Mouse (Mus musculus): ENCODE results near the gene Gstt4. TPM values are rescaled to one million over a fixed set of nuclear protein-coding genes. Genes with fewer than 3 reads are reported as not detected.

Gstt4 gene
- polyA plus RNA-seq, 1 experiment from 2014 or later = not detected

- H3K27ac ChIP-seq (replicated peaks in 1 of 2; ENCODE audit: control insufficient read depth in 1 of 2, insufficient read depth in 1 of 2, low read depth in 2 of 2, low read length in 2 of 2) = no peak overlapping the region
- H3K9me3 ChIP-seq (ENCODE audit: control insufficient read depth, low read length) = no peaks in the 10 kb centered on the region
- H3K9ac ChIP-seq (ENCODE audit: low read length) = no peak overlapping the region
- no peak overlapping the region for H3K4me3 ChIP-seq (ENCODE audit: control insufficient read depth in 1 of 2, insufficient read depth in 1 of 2, low read depth in 1 of 2, low read length in 2 of 2)
- H3K27me3 ChIP-seq (ENCODE audit: control insufficient read depth, insufficient read depth, low read length) = no peaks in the 10 kb centered on the region
- H3K4me1 ChIP-seq (ENCODE audit: control insufficient read depth in 2 of 2, insufficient read depth in 2 of 2, low read length in 2 of 2) = peaks cover 20 to 23% of the 10 kb centered on the region in 2 experiments
- no peak overlapping the region for H3K4me2 ChIP-seq (ENCODE audit: low read length)
- no peak for ATAC-seq (ENCODE audit: insufficient number of reproducible peaks, insufficient read depth, low FRiP score, low read depth)
- 70% methylated on average over 11 of the region's 11 CpGs for WGBS
- peaks cover 25% of the 10 kb centered on the region for H3K36me3 ChIP-seq (ENCODE audit: control insufficient read depth, insufficient read depth, low read length)
Measured at GRCm38 (mm10) chr10:75856155-75856907, 34.0 kb upstream of the Gstt4 start.

GRCm38 (mm10) chr10:75855416-75855981 is 33.2 kb upstream of the Gstt4 start:
- 87% methylated on average over 15 of the region's 15 CpGs for WGBS
- Histone ChIP-seq H3K9me3 (ENCODE audit: control insufficient read depth, low read length) (no peaks in the 10 kb centered on the region), H3K9ac (ENCODE audit: low read length) (no peak overlapping the region), H3K27me3 (ENCODE audit: control insufficient read depth, insufficient read depth, low read length) (no peaks in the 10 kb centered on the region), H3K36me3 (ENCODE audit: control insufficient read depth, insufficient read depth, low read length) (peaks cover 25% of the 10 kb centered on the region), H3K4me1 (ENCODE audit: control insufficient read depth in 2 of 2, insufficient read depth in 2 of 2, low read length in 2 of 2) (peaks cover 14 to 15% of the 10 kb centered on the region in 2 experiments), H3K4me3 (ENCODE audit: control insufficient read depth in 1 of 2, insufficient read depth in 1 of 2, low read depth in 1 of 2, low read length in 2 of 2) (no peak overlapping the region), H3K27ac (replicated peaks in 1 of 2; ENCODE audit: control insufficient read depth in 1 of 2, insufficient read depth in 1 of 2, low read depth in 2 of 2, low read length in 2 of 2) (no peak overlapping the region), H3K4me2 (ENCODE audit: low read length) (no peak overlapping the region)
- ATAC-seq (ENCODE audit: insufficient number of reproducible peaks, insufficient read depth, low FRiP score, low read depth) = no peak

- Histone ChIP-seq H3K27ac (replicated peaks in 1 of 2; ENCODE audit: control insufficient read depth in 1 of 2, insufficient read depth in 1 of 2, low read depth in 2 of 2, low read length in 2 of 2) (no peak overlapping the region), H3K4me2 (ENCODE audit: low read length) (no peak overlapping the region), H3K9me3 (ENCODE audit: control insufficient read depth, low read length) (no peaks in the 10 kb centered on the region), H3K36me3 (ENCODE audit: control insufficient read depth, insufficient read depth, low read length) (peaks cover 25% of the 10 kb centered on the region), H3K4me3 (ENCODE audit: control insufficient read depth in 1 of 2, insufficient read depth in 1 of 2, low read depth in 1 of 2, low read length in 2 of 2) (no peak overlapping the region), H3K4me1 (ENCODE audit: control insufficient read depth in 2 of 2, insufficient read depth in 2 of 2, low read length in 2 of 2) (peaks cover 13% of the 10 kb centered on the region in 2 experiments), H3K9ac (ENCODE audit: low read length) (no peak overlapping the region), H3K27me3 (ENCODE audit: control insufficient read depth, insufficient read depth, low read length) (no peaks in the 10 kb centered on the region)
- WGBS = 75% methylated on average over 6 of the region's 6 CpGs
- ATAC-seq (ENCODE audit: insufficient number of reproducible peaks, insufficient read depth, low FRiP score, low read depth) = no peak
Measured at GRCm38 (mm10) chr10:75854791-75855190, 32.4 kb upstream of the Gstt4 start.

GRCm38 (mm10) chr10:75854096-75854495 is 31.8 kb upstream of the Gstt4 start:
- Histone ChIP-seq H3K9ac (ENCODE audit: low read length) (no peak overlapping the region), H3K4me3 (ENCODE audit: control insufficient read depth in 1 of 2, insufficient read depth in 1 of 2, low read depth in 1 of 2, low read length in 2 of 2) (no peak overlapping the region), H3K4me2 (ENCODE audit: low read length) (no peak overlapping the region), H3K27ac (replicated peaks in 1 of 2; ENCODE audit: control insufficient read depth in 1 of 2, insufficient read depth in 1 of 2, low read depth in 2 of 2, low read length in 2 of 2) (no peak overlapping the region), H3K27me3 (ENCODE audit: control insufficient read depth, insufficient read depth, low read length) (no peaks in the 10 kb centered on the region), H3K9me3 (ENCODE audit: control insufficient read depth, low read length) (no peaks in the 10 kb centered on the region), H3K4me1 (ENCODE audit: control insufficient read depth in 2 of 2, insufficient read depth in 2 of 2, low read length in 2 of 2) (peaks cover 11 to 13% of the 10 kb centered on the region in 2 experiments), H3K36me3 (ENCODE audit: control insufficient read depth, insufficient read depth, low read length) (peaks cover 25% of the 10 kb centered on the region)
- 42% methylated on average over 5 of the region's 5 CpGs for WGBS
- no peak for ATAC-seq (ENCODE audit: insufficient number of reproducible peaks, insufficient read depth, low FRiP score, low read depth)

GRCm38 (mm10) chr10:75853452-75853851 is 31.1 kb upstream of the Gstt4 start:
- no peaks in the 10 kb centered on the region for H3K9me3 ChIP-seq (ENCODE audit: control insufficient read depth, low read length)
- no peak for ATAC-seq (ENCODE audit: insufficient number of reproducible peaks, insufficient read depth, low FRiP score, low read depth)
- WGBS = 23% methylated on average over 10 of the region's 10 CpGs
- peaks cover 6% of the 10 kb centered on the region in 2 experiments for H3K4me1 ChIP-seq (ENCODE audit: control insufficient read depth in 2 of 2, insufficient read depth in 2 of 2, low read length in 2 of 2)
- H3K27me3 ChIP-seq (ENCODE audit: control insufficient read depth, insufficient read depth, low read length) = no peaks in the 10 kb centered on the region
- H3K4me2 ChIP-seq (ENCODE audit: low read length) = no peak overlapping the region
- no peak overlapping the region for H3K4me3 ChIP-seq (ENCODE audit: control insufficient read depth in 1 of 2, insufficient read depth in 1 of 2, low read depth in 1 of 2, low read length in 2 of 2)
- H3K27ac ChIP-seq (replicated peaks in 1 of 2; ENCODE audit: control insufficient read depth in 1 of 2, insufficient read depth in 1 of 2, low read depth in 2 of 2, low read length in 2 of 2) = no peak overlapping the region
- no peak overlapping the region for H3K9ac ChIP-seq (ENCODE audit: low read length)
- H3K36me3 ChIP-seq (ENCODE audit: control insufficient read depth, insufficient read depth, low read length) = peaks cover 22% of the 10 kb centered on the region

DNA sequence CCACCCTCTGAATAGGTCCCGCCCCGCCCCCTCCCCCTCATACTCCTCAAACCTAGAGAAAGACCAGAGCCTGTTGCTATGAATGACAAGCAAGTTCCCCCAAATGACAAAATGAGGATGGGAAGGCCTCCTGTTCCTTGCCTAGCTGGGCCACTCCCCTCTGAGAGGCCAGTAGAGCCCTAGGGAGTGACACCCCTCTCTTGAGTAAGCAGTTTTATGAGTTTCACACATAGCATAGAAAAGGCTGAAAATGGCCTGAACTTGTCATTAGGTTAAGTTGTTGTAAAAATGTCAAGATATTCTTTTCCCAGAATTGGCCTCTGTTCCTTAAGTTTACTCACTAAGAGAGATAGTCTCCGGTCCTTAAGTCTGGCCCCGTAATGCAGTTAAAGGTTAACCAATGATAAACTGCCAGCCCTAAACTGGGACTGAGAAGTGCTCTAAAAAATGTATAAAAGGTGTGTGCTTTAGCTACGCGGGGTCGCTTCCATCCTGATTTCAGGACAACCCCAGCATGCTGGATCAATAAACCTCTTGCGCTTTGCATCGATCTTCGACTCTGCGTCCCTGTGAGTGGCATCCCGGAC is 30.3 kb upstream of the Gstt4 start:
- Histone ChIP-seq H3K27me3 (ENCODE audit: control insufficient read depth, insufficient read depth, low read length) (no peaks in the 10 kb centered on the region), H3K4me2 (ENCODE audit: low read length) (no peak overlapping the region), H3K27ac (replicated peaks in 1 of 2; ENCODE audit: control insufficient read depth in 1 of 2, insufficient read depth in 1 of 2, low read depth in 2 of 2, low read length in 2 of 2) (no peak overlapping the region), H3K9ac (ENCODE audit: low read length) (no peak overlapping the region), H3K36me3 (ENCODE audit: control insufficient read depth, insufficient read depth, low read length) (peaks cover 14% of the 10 kb centered on the region), H3K4me1 (ENCODE audit: control insufficient read depth in 2 of 2, insufficient read depth in 2 of 2, low read length in 2 of 2) (peaks cover 0 to under 1% of the 10 kb centered on the region in 2 experiments; a peak in 2 of 4 replicates), H3K4me3 (ENCODE audit: control insufficient read depth in 1 of 2, insufficient read depth in 1 of 2, low read depth in 1 of 2, low read length in 2 of 2) (no peak overlapping the region), H3K9me3 (ENCODE audit: control insufficient read depth, low read length) (no peaks in the 10 kb centered on the region)
- no peak for ATAC-seq (ENCODE audit: insufficient number of reproducible peaks, insufficient read depth, low FRiP score, low read depth)
- 96% methylated on average over 12 of the region's 12 CpGs for WGBS

DNA sequence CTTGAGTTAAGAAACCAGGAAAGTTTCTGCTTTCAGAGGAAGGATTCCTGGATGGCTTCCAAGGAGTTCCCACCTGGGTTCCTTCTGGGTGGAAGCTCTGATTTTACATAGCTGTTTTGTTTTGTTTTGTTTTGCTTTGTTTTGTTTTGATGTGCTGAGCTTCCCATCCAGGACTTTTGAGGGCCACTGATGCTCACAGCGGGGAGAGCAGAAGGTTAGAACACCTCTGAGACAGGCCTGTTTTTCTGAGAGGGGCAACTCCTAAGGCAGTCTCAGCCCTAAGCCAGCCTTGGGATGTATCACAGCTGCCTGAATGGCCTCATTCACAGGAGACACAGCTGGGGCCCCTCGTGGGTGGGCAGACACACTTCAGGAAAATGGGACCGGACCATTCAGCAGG is 29.3 kb upstream of the Gstt4 start:
- Histone ChIP-seq H3K9me3 (ENCODE audit: control insufficient read depth, low read length) (no peaks in the 10 kb centered on the region), H3K4me3 (ENCODE audit: control insufficient read depth in 1 of 2, insufficient read depth in 1 of 2, low read depth in 1 of 2, low read length in 2 of 2) (no peak overlapping the region), H3K27ac (replicated peaks in 1 of 2; ENCODE audit: control insufficient read depth in 1 of 2, insufficient read depth in 1 of 2, low read depth in 2 of 2, low read length in 2 of 2) (no peak overlapping the region), H3K9ac (ENCODE audit: low read length) (no peak overlapping the region), H3K27me3 (ENCODE audit: control insufficient read depth, insufficient read depth, low read length) (no peaks in the 10 kb centered on the region), H3K36me3 (ENCODE audit: control insufficient read depth, insufficient read depth, low read length) (peaks cover 4% of the 10 kb centered on the region; the same call in 1 of the 2 replicates), H3K4me2 (ENCODE audit: low read length) (no peak overlapping the region), H3K4me1 (ENCODE audit: control insufficient read depth in 2 of 2, insufficient read depth in 2 of 2, low read length in 2 of 2) (no peaks in the 10 kb centered on the region)
- no peak for ATAC-seq (ENCODE audit: insufficient number of reproducible peaks, insufficient read depth, low FRiP score, low read depth)
- whole genome bisulfite sequencing = 47% methylated on average over 3 of the region's 3 CpGs

Measured in heart, embryonic 14.5 days (tissue).